Mouse (Mus musculus): ENCODE results near the gene Kat5. TPM values are rescaled to one million over a fixed set of nuclear protein-coding genes. Genes with fewer than 3 reads are reported as not detected.

Kat5 gene
- polyA plus RNA-seq, 1 experiment from 2014 or later = 79.7 TPM

- H3K9me3 ChIP-seq = no peaks in the 10 kb centered on the region
- H3K4me3 ChIP-seq = no peak overlapping the region
- peaks cover 28% of the 10 kb centered on the region for H3K27me3 ChIP-seq
- no peaks in the 10 kb centered on the region for H3K36me3 ChIP-seq
- no peak overlapping the region for H3K9ac ChIP-seq
- WGBS = 87% methylated on average over 2 of the region's 2 CpGs
- H3K27ac ChIP-seq = no peak overlapping the region
- H3K4me2 ChIP-seq = no peak overlapping the region
- H3K4me1 ChIP-seq (replicated peaks) = peaks cover 9% of the 10 kb centered on the region
- no peak for ATAC-seq (ENCODE audit: low FRiP score)
Observed at GRCm38 (mm10) chr19:5614953-5615352, 4.9 kb upstream of the Kat5 start.

GRCm38 (mm10) chr19:5612762-5613411 is 2.9 kb upstream of the Kat5 start:
- no peak overlapping the region for H3K4me2 ChIP-seq
- H3K4me3 ChIP-seq = no peak overlapping the region
- WGBS = 69% methylated on average over 3 of the region's 3 CpGs
- H3K4me1 ChIP-seq (replicated peaks) = peaks cover 25% of the 10 kb centered on the region
- peaks cover 28% of the 10 kb centered on the region for H3K27me3 ChIP-seq
- no peak overlapping the region for H3K9ac ChIP-seq
- peaks cover 11% of the 10 kb centered on the region for H3K36me3 ChIP-seq
- ATAC-seq (ENCODE audit: low FRiP score) = no peak
- H3K9me3 ChIP-seq = no peaks in the 10 kb centered on the region
- no peak overlapping the region for H3K27ac ChIP-seq

DNA sequence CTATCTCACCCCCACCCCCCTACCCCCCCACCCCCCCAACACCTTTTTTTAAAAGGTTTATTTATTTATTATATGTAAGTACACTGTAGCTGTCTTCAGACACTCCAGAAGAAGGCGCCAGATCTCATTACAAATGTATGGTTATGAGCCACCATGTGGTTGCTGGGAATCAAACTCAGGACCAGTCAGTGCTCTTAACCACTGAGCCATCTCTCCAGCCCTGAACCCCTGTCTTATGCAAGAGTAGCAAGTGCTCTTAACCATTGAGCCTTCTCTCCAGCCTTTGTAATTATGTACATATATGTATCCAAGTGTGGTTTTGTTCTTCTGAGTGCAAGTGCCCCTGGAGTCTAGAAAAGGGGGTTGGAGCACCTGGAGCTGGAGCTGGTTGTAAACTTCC is 1.9 kb upstream of the Kat5 start:
- Histone ChIP-seq H3K9ac (no peak overlapping the region), H3K4me2 (no peak overlapping the region), H3K27me3 (peaks cover 28% of the 10 kb centered on the region), H3K4me3 (no peak overlapping the region), H3K36me3 (peaks cover 20% of the 10 kb centered on the region), H3K27ac (no peak overlapping the region), H3K4me1 (replicated peaks) (peaks cover 28% of the 10 kb centered on the region), H3K9me3 (no peaks in the 10 kb centered on the region)
- no peak for ATAC-seq (ENCODE audit: low FRiP score)
- 95% methylated on average over 1 of the region's 1 CpGs for WGBS

DNA sequence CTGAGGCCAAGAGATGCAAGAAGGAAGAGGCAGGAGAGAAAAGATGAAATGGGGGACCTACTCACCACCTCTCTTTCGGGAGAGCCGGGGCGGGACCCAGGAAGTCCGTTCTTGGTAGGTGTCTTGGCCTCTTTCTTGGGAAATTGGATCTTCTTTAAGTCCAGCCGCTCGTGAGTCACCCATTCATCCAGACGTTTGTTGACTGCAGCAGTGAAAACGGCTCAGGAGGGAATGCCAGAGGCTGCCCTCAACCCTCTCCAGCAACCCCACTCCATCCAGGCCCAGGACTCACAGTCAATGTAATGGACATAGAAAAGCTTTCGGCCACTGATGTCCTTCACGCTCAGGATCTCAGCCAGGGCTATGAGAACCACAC is 878 bp downstream of the Kat5 start:
- H3K27ac ChIP-seq = peak overlapping the region; percentile 98
- peak overlapping the region; percentile 79 for H3K4me2 ChIP-seq
- peaks cover 35% of the 10 kb centered on the region for H3K4me1 ChIP-seq (replicated peaks)
- ATAC-seq (ENCODE audit: low FRiP score) = no peak
- peak overlapping the region; percentile 64 for H3K4me3 ChIP-seq
- H3K9ac ChIP-seq = peak overlapping the region; percentile 85
- H3K9me3 ChIP-seq = no peaks in the 10 kb centered on the region
- peaks cover 48% of the 10 kb centered on the region for H3K36me3 ChIP-seq
- 65% methylated on average over 10 of the region's 10 CpGs for WGBS
- 0 out of 2 replicates have a peak, but pooled peaks cover 12% of the 10 kb centered on the region for H3K27me3 ChIP-seq

- Histone ChIP-seq H3K4me1 (replicated peaks) (peaks cover 39% of the 10 kb centered on the region), H3K4me2 (peak overlapping the region; percentile 79), H3K36me3 (peaks cover 53% of the 10 kb centered on the region), H3K27ac (peak overlapping the region; percentile 98), H3K9me3 (no peaks in the 10 kb centered on the region), H3K27me3 (0 out of 2 replicates have a peak, but pooled peaks cover 7% of the 10 kb centered on the region), H3K4me3 (peak overlapping the region; percentile 64), H3K9ac (peak overlapping the region; percentile 85)
- 96% methylated on average over 13 of the region's 13 CpGs for WGBS
- ATAC-seq (ENCODE audit: low FRiP score) = peak; percentile 8; the same call in 1 of the 2 replicates
Observed at GRCm38 (mm10) chr19:5608707-5609106, 1.3 kb downstream of the Kat5 start.

- no peak overlapping the region for H3K27ac ChIP-seq
- H3K36me3 ChIP-seq = peaks cover 61% of the 10 kb centered on the region
- no peaks in the 10 kb centered on the region for H3K9me3 ChIP-seq
- ATAC-seq (ENCODE audit: low FRiP score) = no peak
- H3K4me3 ChIP-seq = no peak overlapping the region; the same call in 1 of the 2 replicates
- 0 out of 2 replicates have a peak, but pooled peaks cover 2% of the 10 kb centered on the region for H3K27me3 ChIP-seq
- H3K9ac ChIP-seq = peak overlapping the region; percentile 85; the same call in 1 of the 2 replicates
- no peak overlapping the region for H3K4me2 ChIP-seq
- 96% methylated on average over 26 of the region's 26 CpGs for WGBS
- peaks cover 48% of the 10 kb centered on the region for H3K4me1 ChIP-seq (replicated peaks)
Observed at GRCm38 (mm10) chr19:5607705-5608410, 2.2 kb downstream of the Kat5 start.

DNA sequence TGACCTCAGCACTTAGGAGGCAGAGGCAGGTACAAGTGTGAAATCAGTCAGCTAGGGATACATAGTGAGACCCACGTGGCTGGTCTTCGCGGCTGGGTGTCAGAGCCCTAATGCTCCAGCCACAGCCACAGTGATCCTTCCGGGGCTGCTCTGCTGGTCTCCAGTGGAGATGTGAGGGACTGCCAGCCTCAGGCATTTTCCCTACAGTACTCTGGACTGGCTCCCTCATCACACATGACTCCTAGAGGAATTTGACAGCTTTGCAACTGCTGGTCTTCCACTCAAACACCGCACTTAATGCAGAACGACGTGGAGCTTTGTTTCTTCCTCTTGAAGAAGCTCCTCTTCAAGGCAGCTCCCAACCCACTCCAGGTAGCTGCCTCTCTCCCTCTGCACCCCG is 3.8 kb downstream of the Kat5 start:
- Histone ChIP-seq H3K4me2 (no peak overlapping the region), H3K27ac (no peak overlapping the region), H3K9ac (no peak overlapping the region), H3K4me1 (replicated peaks) (peaks cover 57% of the 10 kb centered on the region), H3K36me3 (peaks cover 65% of the 10 kb centered on the region), H3K9me3 (no peaks in the 10 kb centered on the region), H3K27me3 (no peaks in the 10 kb centered on the region), H3K4me3 (no peak overlapping the region)
- 92% methylated on average over 8 of the region's 8 CpGs for WGBS
- ATAC-seq (ENCODE audit: low FRiP score) = no peak

- ATAC-seq (ENCODE audit: low FRiP score) = no peak
- 94% methylated on average over 7 of the region's 7 CpGs for WGBS
- Histone ChIP-seq H3K4me3 (no peak overlapping the region), H3K4me2 (no peak overlapping the region), H3K9me3 (no peaks in the 10 kb centered on the region), H3K4me1 (replicated peaks) (peaks cover 47% of the 10 kb centered on the region), H3K36me3 (peaks cover 65% of the 10 kb centered on the region), H3K27ac (no peak overlapping the region), H3K9ac (peak overlapping the region; percentile 36; the same call in 1 of the 2 replicates), H3K27me3 (no peaks in the 10 kb centered on the region)
Observed at GRCm38 (mm10) chr19:5605126-5605525, 4.9 kb downstream of the Kat5 start.

DNA sequence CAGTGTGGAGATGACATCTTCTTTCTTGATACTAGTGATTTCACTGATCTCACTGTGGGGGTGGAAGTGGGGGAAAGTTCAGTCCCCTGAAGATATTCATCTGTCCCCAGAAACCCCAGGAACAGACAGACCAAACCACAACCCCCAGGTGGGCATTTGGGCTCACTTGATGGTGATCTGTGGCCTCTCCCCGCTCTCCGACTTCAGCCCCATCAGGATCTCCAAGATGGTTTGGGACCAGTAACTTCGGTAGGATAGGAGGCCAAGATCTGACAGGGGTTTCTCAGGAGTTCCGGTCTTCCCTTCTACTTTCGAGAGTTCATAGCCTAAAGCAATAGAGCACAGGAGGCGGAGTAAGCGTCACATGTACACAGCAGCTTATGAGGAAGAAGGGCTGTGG is 6.4 kb downstream of the Kat5 start:
- no peak for ATAC-seq (ENCODE audit: low FRiP score)
- Histone ChIP-seq H3K4me2 (peak overlapping the region; percentile 95; the same call in 1 of the 2 replicates), H3K9me3 (no peaks in the 10 kb centered on the region), H3K27me3 (no peaks in the 10 kb centered on the region), H3K4me3 (no peak overlapping the region), H3K4me1 (replicated peaks) (peaks cover 39% of the 10 kb centered on the region), H3K9ac (peak overlapping the region; percentile 97; the same call in 1 of the 2 replicates), H3K27ac (no peak overlapping the region), H3K36me3 (peaks cover 62% of the 10 kb centered on the region)
- 94% methylated on average over 7 of the region's 7 CpGs for WGBS

- H3K4me2 ChIP-seq = peak within 1 kb of the TSS; percentile 95
- H3K4me1 ChIP-seq (replicated peaks) = peaks cover 29% of the 10 kb centered on the region
- no peaks in the 10 kb centered on the region for H3K27me3 ChIP-seq
- peak; percentile 92 for ATAC-seq (ENCODE audit: low FRiP score)
- peak within 1 kb of the TSS; percentile 91 for H3K27ac ChIP-seq
- peak within 1 kb of the TSS; percentile 97 for H3K9ac ChIP-seq
- no peaks in the 10 kb centered on the region for H3K9me3 ChIP-seq
- H3K4me3 ChIP-seq = peak within 1 kb of the TSS; percentile 75
- H3K36me3 ChIP-seq = peaks cover 45% of the 10 kb centered on the region
- under 1% methylated on average over 64 of the region's 64 CpGs for WGBS
Observed at GRCm38 (mm10) chr19:5601752-5602541, 8.1 kb downstream of the Kat5 start, which contains the start of gene Rnaseh2c. TSS of gene Rnaseh2c (plus strand) at chr19:5601873.

GRCm38 (mm10) chr19:5599224-5599623 is 10.8 kb downstream of the Kat5 start:
- H3K9me3 ChIP-seq = no peaks in the 10 kb centered on the region
- H3K4me3 ChIP-seq = no peak overlapping the region
- peaks cover 22% of the 10 kb centered on the region for H3K4me1 ChIP-seq (replicated peaks)
- no peak overlapping the region for H3K9ac ChIP-seq
- no peak overlapping the region for H3K4me2 ChIP-seq
- H3K27me3 ChIP-seq = 0 out of 2 replicates have a peak, but pooled peaks cover 3% of the 10 kb centered on the region
- peaks cover 18% of the 10 kb centered on the region for H3K36me3 ChIP-seq
- WGBS = 78% methylated on average over 4 of the region's 4 CpGs
- ATAC-seq (ENCODE audit: low FRiP score) = no peak
- H3K27ac ChIP-seq = no peak overlapping the region

- no peaks in the 10 kb centered on the region for H3K4me1 ChIP-seq (replicated peaks)
- no peaks in the 10 kb centered on the region for H3K9me3 ChIP-seq
- WGBS = 88% methylated on average over 6 of the region's 6 CpGs
- H3K27ac ChIP-seq = no peak overlapping the region
- H3K9ac ChIP-seq = no peak overlapping the region
- H3K4me2 ChIP-seq = no peak overlapping the region
- H3K27me3 ChIP-seq = 0 out of 2 replicates have a peak, but pooled peaks cover 3% of the 10 kb centered on the region
- H3K4me3 ChIP-seq = no peak overlapping the region
- no peak for ATAC-seq (ENCODE audit: low FRiP score)
- no peaks in the 10 kb centered on the region for H3K36me3 ChIP-seq
Observed at GRCm38 (mm10) chr19:5591888-5592287, 18.1 kb downstream of the Kat5 start.

Data from hindbrain, embryonic 13.5 days (tissue).